Mouse (Mus musculus) CH12F3 (cell line): ENCODE measurements at regions not wholly inside any gene's neighbourhood (a gene's known extent, or its start where the extent isn't known, plus 50 kb on each side); places are given as distances from the start of the nearest gene placed in this dataset.
"Not testable (repeated sequence)": the region's sequence is repeated elsewhere in the genome, so short reads cannot be mapped to it uniquely, and the experiment has no call there.

Source experiments
- in situ Hi-C: fragments of 300-500 bp; cut with MboI; formaldehyde crosslinking; loops from 2 replicates; pipeline ENCODE4 v1.14.3; 2020; ENCODE audit warnings: low sequenced_read_pairs

DNA sequence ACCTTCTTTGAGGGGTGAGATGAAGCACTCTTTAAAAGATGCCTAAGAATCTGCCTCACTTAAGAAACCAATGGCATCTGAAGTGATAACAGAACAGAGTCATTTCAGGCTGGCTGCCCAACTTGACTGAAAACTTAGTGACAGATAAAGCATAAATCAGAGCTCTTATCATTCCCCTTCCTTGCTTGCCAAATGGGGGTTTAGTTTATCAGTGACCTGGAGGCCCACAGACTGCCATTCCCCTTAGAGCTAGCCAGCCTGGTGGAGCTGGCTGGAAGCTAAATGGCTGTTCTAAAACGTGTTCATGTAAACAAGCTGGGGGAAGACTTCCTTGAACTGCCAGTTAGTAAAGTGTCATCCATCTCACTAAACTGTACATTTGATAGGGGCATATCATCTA, 373.8 kb downstream of the Fbxo8 start:
- in situ Hi-C loops: no loop called here

DNA sequence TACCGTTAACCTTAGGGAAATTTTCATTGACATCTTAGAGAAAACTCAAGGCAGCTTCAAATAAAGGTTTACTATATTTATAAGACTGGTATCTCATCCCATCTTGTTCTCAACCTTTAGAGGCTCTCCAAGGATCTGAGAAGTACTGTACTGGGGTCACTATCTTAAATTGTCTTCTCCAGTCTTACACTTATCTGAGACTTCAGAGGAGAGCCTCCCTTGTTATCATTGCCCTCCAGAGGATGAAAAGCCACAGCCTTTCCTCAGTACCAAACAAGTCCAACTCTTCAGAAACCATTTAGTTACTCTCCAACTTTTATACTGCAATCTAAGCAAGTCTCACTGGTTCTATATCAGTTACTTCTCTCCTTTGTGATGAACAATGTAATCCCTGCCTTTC, 376.3 kb downstream of the Fbxo8 start:
- in situ Hi-C loops: no loop called here

DNA sequence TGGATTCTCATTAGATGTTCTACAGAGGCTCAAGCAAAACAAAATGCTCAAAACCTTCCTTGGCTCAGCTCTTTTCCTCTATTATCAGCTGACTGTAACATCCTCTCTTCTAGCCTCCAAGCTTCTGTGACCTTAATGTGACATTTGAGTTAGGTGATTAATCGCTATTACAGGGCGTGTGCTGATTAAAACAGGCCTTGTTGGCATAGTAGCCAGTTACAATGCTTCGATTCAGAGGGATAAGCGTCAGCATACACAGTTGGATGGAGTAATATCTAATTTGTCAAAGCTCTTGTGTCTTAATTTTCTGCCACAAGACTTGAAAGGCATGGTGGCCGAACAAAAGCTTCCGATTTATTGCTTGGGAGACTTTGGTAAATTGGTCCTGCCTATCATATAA, 378.2 kb downstream of the Fbxo8 start:
- in situ Hi-C loops: no loop called here

DNA sequence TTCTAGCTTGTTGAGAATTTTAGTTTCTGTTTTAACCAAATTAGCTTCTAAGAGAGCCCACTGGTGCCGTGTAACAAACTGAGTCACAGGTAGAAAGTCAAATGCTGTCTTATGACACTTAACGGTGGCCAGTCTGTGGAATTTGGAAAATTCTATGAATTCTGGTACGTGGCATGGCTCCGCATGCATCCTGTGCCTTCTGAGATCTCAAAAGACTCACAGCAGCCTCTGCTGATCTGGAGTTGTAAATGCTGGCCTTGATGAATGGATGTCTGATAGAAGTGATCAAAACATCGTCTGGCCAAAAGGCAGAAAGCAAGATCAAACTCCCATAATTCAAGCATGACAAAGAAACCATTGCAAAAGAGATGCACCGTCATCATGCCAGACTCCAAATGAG, 381.5 kb downstream of the Fbxo8 start:
- in situ Hi-C loops: no loop called here

DNA sequence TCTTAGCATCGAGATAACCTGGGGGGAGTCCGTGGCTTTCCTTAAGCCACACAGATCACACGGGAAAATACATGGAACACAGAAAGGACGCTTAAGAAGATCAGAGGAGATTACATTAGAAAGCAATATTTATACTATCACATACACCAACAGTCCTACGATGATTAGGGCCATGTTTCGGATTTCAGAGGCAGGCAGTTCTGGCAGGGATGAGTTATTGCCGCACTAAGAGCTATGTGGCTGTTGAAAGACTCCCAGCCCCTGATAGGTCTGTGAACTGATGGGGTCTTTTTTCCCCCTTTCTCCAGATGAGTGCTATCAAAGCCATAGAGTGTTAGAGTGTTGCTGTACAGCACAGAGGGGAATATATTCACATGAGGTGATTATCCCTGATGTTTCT, 358.6 kb upstream of the Hand2 start:
- in situ Hi-C loops: no loop called here

DNA sequence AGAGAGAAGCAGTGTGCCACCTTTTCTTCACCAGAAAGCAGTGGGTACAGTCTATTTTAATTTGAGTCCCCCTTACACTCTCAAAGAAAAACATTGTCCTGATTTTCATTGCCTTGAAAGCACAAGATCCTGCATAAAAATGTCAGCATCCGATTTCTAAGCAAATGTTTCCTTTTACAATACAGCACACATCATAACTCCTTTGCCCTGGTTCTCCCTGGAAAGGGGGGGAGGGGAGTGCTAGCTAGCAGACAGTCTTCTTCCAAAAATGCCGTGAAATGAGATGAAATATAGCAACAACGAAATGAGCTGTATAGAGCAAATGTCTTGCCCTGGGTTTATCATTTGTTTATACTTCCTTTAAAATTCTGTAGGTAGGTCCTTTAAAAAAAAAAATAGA, 350.5 kb upstream of the Hand2 start:
- in situ Hi-C loops: no loop called here

DNA sequence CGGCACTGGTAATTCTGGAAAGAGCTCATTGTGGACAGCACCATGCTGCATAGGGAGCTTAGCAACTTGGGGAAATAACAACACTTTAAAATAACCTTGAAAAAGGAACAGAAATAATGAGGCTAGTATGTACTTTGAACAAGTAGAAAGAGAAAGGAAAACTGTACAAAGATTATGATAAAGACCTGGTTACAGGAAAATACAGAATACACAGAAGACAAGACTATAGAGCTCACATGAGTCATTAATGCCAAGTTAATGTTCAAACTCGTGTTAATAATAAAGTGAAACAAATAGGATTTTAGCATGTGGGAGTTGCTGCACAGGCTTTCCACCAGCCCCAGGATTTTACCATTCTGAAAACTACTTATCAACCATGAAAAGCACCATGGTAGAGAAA, 341.8 kb upstream of the Hand2 start:
- in situ Hi-C loops: no loop called here

DNA sequence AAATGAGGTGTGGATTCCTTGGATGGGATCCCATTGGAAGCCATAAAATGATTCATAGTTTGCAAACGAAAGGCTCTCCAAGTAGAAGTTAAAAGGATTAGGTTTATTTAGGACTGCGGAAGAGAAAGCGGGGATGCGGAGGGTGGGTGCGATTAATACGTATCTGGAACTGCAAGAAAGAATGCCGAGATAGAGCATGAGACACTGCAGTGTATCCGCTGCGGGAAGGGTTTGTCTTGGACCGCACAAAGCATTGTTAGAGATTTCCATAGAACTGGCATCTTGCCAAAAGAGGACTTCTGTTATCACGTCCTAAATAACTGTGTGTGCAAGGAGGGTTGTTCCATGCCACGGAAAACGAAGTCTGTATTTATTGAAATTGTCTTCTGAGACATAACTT, 341.4 kb upstream of the Hand2 start:
- in situ Hi-C loops: no loop called here

DNA sequence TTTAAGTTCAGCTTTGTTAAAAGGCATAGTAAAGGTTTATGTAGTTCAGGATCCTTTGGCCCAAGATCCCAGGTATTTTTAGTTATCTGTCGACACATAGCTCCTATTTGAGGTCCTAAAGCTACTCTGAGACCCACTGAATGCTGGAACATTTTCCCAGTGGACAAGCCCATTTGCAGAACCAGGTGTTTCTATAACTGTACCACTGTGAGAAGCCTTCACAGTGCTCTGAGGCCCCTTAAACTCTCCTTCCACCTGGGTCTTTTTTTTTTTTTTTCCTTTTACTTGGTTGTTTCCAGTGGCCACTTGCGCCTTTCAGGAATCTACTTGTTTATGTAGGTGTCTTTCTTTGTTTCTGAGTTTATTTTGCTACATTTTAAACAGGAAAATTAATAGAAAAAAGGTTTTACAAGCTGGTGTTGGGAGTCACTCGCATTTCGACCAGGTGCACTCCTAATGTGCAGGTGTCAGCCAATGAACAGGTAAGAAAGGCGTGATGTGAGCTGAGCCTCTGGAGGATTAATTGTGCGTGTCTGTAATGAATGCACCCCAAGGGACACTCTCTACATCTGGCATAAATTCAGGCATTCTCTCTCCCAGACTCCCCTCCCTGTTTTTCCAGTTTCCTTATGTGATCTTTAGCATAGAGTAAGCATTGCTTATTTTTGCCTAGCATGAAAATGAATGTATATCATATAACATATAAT, 310.3 kb upstream of the Hand2 start:
- in situ Hi-C loops: no loop called here

DNA sequence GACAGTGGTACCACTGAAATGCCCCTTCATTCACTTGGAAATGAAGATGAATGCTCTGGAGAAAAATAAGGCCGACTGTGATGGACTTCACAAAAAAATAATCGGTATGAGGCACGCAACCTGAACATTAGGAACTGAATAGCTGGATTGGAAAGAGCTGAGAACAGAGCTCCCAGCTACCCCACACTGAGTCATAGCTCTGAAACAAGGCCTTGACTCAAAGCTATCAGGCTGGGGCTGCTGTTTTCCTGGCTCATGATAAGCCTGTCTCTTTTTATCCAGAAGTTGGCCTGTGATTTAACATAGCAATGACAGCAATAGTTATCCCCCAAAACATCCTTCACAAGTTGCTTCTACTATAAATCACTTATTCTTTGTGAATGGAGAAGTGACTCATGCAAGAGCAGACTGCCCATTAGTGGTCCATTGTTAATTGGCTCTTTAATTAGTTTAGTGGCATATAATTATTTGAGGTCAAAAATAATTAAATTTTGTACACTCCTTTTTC, 306.9 kb upstream of the Hand2 start:
- in situ Hi-C loops: no loop called here

DNA sequence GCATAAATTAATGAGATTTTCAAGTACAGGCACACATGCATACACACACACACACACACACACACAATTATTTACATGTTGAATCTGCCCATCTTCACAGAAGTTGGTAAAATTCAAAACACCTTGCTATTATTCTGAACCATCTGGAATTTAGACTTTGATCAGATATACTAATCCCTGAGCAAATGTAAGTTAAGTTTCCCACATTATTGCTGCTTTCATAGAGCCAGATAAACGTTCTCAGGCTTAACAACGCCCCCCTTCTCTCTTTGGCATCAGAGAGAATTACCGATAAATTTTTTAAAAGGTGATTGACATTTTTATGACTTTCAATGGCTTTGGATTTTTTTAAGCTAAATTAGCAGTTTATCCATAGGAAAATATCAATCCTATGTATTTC, 304.5 kb upstream of the Hand2 start:
- in situ Hi-C loops: no loop called here

DNA sequence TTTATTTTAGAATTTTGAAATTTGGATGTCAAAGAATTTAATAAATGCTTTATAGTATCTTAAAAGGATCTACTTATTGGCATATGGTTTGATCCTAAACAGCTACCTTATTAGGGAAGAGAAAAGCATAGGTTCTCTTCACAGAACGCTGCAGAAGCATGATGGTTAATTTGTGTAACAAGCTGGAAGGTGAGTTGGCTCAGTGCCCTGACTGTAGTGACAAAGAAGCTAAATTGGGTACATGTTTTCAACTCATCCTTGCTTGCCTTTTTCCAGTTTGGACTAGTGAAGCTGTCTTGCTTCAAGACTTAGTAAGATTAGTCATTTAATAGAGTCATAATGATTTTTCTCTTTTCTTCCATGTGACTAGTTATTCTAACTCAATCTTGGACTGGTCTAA, 292.7 kb upstream of the Hand2 start:
- in situ Hi-C loops: not testable (repeated sequence)

DNA sequence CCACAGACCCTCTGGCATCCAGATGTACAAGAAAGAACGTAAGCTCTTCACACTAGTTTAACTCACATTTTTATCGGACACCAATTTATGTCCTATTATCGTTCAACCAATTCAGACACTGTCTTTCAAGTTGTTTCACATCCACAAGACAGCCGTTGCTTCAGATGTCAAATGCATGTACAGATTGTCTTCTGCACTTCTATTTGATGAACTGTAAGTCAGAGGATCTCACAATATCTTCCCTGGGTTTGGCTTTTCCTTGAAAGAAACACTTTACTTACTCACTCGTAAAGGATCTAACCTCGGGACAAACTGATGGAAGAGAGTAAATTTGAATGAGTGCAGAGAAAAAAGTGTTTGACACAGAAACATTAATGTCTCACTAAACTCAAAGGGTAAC, 272.3 kb upstream of the Hand2 start:
- in situ Hi-C loops: no loop called here

DNA sequence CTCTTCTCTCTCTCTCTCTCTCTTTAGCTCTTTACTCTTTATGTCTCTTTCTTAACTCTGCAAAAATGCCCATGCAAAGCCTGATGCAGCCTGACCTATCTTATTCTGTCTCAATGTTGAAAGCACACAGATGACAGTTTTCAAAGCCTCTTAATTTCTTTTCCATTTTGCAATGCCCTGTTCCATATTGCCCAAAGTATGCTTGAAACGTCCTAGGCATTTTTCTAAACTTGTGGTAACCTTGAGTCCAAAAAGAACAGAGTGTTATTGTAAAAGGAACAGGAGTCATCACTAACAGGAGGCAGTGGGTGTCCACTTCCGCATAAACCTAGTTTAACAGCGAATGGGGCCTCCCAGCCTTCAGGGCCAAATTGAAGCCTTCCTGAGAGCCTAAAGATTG, 271.9 kb upstream of the Hand2 start:
- in situ Hi-C loops: no loop called here

DNA sequence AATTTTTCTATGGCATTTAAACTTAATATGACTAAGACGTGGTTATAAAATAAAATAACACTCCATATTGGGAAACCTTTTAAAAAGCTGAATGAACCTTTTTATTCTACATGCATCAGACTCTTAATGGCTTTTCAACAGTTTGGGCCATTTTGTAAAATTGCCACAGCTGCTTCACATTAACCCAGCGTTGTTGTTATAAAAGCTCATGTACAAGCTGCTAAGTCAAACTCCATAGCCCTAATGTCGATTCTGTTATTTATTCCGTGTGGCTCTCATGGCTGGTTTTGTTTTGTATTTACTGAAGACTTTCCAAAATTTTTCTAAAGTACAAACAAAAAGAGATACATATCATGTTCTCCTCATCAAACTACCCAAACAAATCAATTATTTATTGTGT, 268.1 kb upstream of the Hand2 start:
- in situ Hi-C loops: no loop called here

DNA sequence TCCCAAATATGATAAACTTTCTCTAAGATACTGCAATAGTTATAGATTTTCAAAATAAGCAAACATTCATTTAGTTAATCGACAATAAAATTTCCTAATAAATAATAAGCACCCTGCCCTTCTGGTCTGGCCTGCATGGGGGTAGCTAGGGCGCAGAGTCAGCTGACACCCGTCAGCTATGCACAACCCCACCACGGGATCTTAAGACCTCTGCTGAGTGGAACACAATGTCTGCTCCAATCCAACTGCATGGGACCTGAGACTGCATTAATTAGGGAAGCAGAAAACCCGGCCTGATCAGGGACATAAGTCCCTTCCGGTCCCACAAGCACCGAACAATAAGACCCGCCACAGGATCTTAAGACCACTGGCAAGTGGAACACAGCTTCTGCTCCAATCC, 243.8 kb upstream of the Hand2 start:
- in situ Hi-C loops: no loop called here

DNA sequence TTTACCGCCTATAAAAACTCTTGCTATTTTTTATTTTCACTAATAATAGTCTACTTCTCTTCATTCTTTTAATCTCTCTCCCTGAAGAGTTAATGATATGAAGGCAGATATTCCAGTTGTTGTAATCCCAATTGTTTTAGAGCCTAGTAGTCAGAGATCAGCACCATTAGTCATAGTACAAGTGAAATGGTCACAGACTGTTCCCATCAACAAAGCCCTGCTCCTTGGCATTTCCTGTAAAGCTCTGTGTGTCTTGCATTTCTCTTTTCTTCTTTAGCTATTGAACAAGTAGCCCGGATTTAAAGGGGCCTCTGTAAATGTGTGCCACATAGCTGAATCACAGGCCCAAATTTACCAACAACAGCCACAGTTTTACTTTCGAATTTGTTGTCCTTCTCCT, 234.0 kb upstream of the Hand2 start:
- in situ Hi-C loops: no loop called here

DNA sequence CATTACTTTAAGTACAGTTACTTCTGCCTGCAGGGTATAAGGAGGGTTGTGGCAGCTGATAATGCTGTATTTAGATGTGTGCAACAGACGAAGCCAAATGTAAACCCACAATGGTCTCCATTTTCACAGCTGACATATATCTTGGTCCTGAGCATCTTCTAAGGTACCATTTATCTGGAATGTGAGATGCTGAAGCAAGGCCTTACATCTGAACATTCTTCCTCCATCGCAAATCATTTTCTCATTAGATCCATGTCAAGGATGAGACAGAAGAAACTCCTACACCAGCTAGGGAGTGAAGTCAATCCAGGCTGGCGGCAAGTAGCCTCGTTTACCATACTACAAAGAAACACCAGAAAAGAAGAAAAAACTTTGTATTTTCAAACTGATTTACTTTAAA, 228.4 kb upstream of the Hand2 start:
- in situ Hi-C loops: no loop called here

DNA sequence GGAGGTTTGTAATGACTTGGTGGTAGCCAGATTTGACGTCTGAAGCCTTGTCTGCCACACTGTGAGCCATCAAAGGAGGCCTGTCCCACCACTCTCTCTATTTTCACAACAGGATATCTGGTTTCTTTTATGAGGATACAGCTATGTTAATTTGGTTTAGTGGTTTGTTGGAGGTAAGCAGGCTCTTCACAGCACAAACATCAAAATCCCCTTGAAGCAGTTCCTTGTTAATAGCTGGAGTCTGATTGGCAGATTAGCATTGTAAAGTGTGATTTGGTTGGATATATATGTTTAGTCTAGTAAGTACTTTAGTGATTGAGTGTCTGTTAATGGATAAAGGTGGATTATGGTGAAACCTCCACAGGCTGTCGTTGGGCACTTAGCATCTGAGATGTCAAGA, 225.6 kb upstream of the Hand2 start:
- in situ Hi-C loops: no loop called here

DNA sequence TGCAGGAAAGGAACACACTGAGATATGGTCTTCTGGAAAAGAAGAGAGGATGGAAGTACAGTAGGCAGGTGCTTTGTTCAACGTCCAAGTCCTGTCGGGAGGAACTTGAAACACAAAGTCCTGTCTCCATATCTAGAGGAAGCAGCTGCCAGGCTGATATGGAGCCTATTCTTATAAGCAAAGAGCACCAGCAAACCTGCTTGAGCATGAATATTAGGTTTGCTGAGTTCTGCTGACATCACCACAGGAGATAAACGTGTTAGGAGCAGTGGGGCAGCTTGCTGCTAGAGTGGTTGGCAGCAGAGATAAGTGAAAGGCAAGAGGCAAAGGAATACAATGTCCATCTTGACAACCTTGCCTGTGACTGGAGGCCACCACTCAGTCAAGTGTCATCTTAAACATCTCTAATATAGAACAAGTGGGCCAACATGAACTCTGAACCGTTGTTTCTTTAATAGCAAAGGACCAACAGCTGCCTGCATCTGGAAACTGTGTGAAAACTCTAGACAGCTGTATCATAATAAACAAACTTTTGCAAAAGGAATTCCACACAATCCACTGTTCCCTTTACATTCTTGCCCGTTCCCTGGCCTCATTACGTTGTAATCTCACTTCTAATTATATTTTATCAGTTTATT, 209.9 kb upstream of the Hand2 start:
- in situ Hi-C loops: not testable (repeated sequence)

DNA sequence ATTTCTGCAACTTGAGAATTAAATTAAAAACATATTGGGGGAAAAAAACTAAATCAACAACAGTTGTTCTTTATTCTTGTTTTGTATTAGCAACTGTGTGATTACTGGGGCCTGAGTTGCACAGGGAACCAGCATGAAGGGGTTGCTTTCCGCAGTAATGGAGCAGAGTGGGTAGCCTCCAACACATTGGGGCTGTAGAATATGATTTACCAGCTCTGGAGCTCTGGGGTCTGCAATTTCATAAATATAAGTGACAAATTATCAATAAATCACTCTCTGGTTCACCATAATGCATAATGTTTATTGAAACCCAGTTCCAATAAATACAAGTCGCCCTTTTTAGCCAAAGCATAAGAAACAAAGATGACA, 209.4 kb upstream of the Hand2 start:
- in situ Hi-C loops: no loop called here

DNA sequence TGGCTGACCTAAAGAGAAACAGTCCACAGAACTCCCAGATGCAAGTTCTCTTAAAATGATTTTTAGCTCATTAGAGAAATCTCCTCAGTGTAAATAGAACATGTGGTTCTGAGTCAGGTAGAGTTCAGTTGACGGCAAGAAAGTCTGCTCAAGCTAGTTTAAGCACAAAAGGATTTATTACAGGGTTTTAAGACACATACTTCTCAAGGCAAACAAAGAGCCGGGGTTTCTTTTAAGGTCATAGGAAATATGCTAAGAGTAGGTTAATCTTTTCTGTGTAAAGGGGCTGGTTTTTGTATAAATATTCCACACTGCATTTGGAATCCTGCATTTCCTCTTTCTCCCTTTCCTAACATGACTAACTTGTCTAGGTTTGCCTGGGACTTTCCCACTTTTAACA, 206.9 kb upstream of the Hand2 start:
- in situ Hi-C loops: no loop called here

DNA sequence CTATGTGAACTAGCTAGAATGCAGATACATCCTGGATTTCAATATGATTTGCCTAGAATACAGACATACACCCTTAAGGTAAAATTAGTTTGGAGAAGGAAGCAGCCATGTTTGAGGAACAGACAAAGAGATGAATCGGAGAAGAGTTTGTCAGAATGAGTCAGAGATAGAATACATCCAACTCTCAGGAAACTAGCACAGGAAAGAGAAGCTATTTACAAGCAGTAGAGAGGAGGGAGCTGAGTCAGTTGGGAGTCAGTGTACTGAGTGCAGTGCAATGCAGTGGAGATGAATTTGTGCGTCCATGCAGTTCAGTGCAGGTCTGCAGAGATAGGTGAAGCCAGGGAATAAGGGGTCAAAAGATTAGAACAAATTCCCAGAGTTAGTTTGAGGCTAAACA, 205.5 kb upstream of the Hand2 start:
- in situ Hi-C loops: no loop called here
